Mouse (Mus musculus): Measurements from ENCODE around the gene Nubp2.

DNA sequence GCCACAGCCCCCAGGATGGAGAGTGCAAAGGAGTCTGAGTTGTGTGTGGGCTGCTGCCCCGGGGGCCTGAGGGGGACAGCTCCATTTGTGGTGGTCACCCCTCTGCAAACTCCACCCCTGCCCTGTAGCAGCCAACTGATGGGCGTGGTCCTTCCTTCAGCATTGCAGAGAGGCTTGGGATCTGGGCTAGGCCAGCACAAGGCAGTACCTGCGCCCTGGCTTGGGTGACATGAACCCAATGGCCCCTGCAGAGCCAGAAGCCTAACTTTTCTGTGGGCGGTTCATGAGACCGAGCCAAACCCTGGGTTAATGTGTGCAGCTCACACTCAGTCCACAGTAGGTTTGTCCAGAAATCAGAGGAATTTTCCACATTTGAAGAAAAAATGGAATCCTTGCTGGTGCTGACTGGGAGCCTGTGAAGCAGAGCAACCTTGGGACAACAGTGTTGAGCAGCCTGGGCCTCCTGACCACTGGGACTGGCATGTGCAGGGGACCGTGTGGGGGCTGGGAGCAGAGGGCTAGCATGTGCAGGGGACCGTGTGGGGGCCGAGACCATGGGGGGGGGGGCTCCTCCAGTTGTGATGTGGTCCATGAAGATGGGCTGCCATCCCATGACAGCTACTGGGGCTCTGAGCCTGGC lies 28.2 kb downstream of the Nubp2 start:
- TF ChIP-seq CTCF (IDR thresholded peaks at IDR 0.05; ENCODE audit: control insufficient read depth, insufficient read depth, insufficient read length) = no peak
- TF ChIP-seq MYOG (IDR thresholded peaks at IDR 0.05; ENCODE audit: control insufficient read depth, extremely low read depth, insufficient read length) = no peak
- TF ChIP-seq MYOD1 (IDR thresholded peaks at IDR 0.05; ENCODE audit: control insufficient read depth, insufficient read length, low read depth) = no peak
- no peak for TF ChIP-seq MAX (IDR thresholded peaks at IDR 0.05)
- TF ChIP-seq USF1 (IDR thresholded peaks at IDR 0.05; ENCODE audit: low read depth) = no peak
- TF ChIP-seq CEBPB (IDR thresholded peaks at IDR 0.05; ENCODE audit: low read depth) = no peak
- TF ChIP-seq FOSL1 (IDR thresholded peaks at IDR 0.05; ENCODE audit: insufficient read depth, low read length, poor library complexity, severe bottlenecking) = no peak

Data from C2C12 (cell line).